Mouse (Mus musculus) CH12.LX (cell line): ENCODE measurements around the gene Tnfsf13b. TPM values are rescaled to one million over a fixed set of nuclear protein-coding genes. Genes with fewer than 3 reads are reported as not detected.

Source experiments
- DNase-seq: peaks from one replicate; pipeline ENCODE4 v3.0.0-alpha.2; 2013; ENCODE audit errors: extremely low read depth
- H3K27ac ChIP-seq: 2 replicates; pipeline ENCODE4 v1.5.1; 2012; ENCODE audit warnings: low read depth, mild to moderate bottlenecking, control low read depth, moderate library complexity; ENCODE audit not compliant: insufficient read depth
- H3K27me3 ChIP-seq: replicated peaks from 2 replicates; pipeline ENCODE3; 2012; ENCODE audit warnings: inconsistent platforms
- H3K36me3 ChIP-seq, 2 experiments: replicated peaks in 1 of 2; 2 replicates each; pipeline versions ENCODE3 to v1.6.1; 2012; ENCODE audit warnings: inconsistent platforms in 1 of 2, low read length in 1 of 2, mild to moderate bottlenecking in 1 of 2, mixed read lengths in 1 of 2, moderate library complexity in 1 of 2; ENCODE audit not compliant: control insufficient read depth in 1 of 2, insufficient read depth in 1 of 2
- H3K4me1 ChIP-seq, 2 experiments: 2 replicates each; pipeline ENCODE4 v1.6.1; 2012; ENCODE audit warnings: inconsistent platforms in 1 of 2, moderate library complexity in 1 of 2; ENCODE audit not compliant: insufficient read depth in 2 of 2, control insufficient read depth in 1 of 2
- H3K4me2 ChIP-seq: 2 replicates; pipeline ENCODE4 v1.6.1; 2012; ENCODE audit warnings: low read depth, mild to moderate bottlenecking, control low read depth; ENCODE audit not compliant: poor library complexity, insufficient read depth, severe bottlenecking
- H3K4me3 ChIP-seq, 3 experiments: fragments of 150-350 bp in 1 of 3; sonication (generic) in 1 of 3; replicated peaks in 1 of 3; 2 replicates each; pipeline versions ENCODE3 to v1.5.1; 2011 to 2012; ENCODE audit warnings: low read depth in 2 of 3, low read length in 2 of 3, mild to moderate bottlenecking in 2 of 3, moderate library complexity in 2 of 3, control low read depth in 1 of 3, improper control_type of control experiment in 1 of 3, inconsistent platforms in 1 of 3, mixed read lengths in 1 of 3; ENCODE audit not compliant: poor library complexity in 1 of 3
- H3K79me2 ChIP-seq: replicated peaks from 2 replicates; pipeline ENCODE4 v1.6.1; 2012; ENCODE audit warnings: mild to moderate bottlenecking, moderate library complexity; ENCODE audit not compliant: control insufficient read depth, poor library complexity, insufficient read depth, severe bottlenecking; ENCODE audit errors: extremely low read depth
- H3K9ac ChIP-seq: 2 replicates; pipeline ENCODE4 v1.6.1; 2012; ENCODE audit warnings: low read depth, mild to moderate bottlenecking, control low read depth, moderate library complexity; ENCODE audit not compliant: insufficient read depth
- H3K9me3 ChIP-seq: replicated peaks from 2 replicates; pipeline ENCODE3; 2012; ENCODE audit warnings: low read length, inconsistent platforms, mixed read lengths
- BHLHE40 ChIP-seq: IDR thresholded peaks from 2 replicates; pipeline ENCODE4 v1.6.1; 2011; ENCODE audit warnings: mild to moderate bottlenecking, low read depth, low read length, improper control_type of control experiment
- CHD1 ChIP-seq: IDR thresholded peaks from 2 replicates; pipeline ENCODE4 v1.6.1; 2012; ENCODE audit warnings: low read depth, low read length, improper control_type of control experiment, inconsistent platforms
- ELF1 ChIP-seq: IDR thresholded peaks from 2 replicates; pipeline ENCODE4 v1.6.1; 2014; ENCODE audit warnings: low read depth, mild to moderate bottlenecking, inconsistent platforms, low read length, improper control_type of control experiment
- EP300 ChIP-seq: IDR thresholded peaks from 2 replicates; pipeline ENCODE4 v1.6.1; 2011; ENCODE audit warnings: low read length, improper control_type of control experiment
- ETS1 ChIP-seq: conservative IDR thresholded peaks from 2 replicates; pipeline ENCODE4 v1.6.1; 2012; ENCODE audit warnings: low read depth, mild to moderate bottlenecking, inconsistent platforms, low read length, improper control_type of control experiment, moderate library complexity
- GABPA ChIP-seq: IDR thresholded peaks from 2 replicates; pipeline ENCODE4 v1.6.1; 2012; ENCODE audit warnings: low read depth, low read length, improper control_type of control experiment, inconsistent platforms; ENCODE audit not compliant: insufficient replicate concordance
- HCFC1 ChIP-seq: IDR thresholded peaks from 2 replicates; pipeline ENCODE4 v1.6.1; 2012; ENCODE audit warnings: low read depth, mild to moderate bottlenecking, inconsistent platforms, low read length, improper control_type of control experiment
- IRF4 ChIP-seq: IDR thresholded peaks from 2 replicates; pipeline ENCODE4 v1.6.1; 2014; ENCODE audit warnings: low read depth, mild to moderate bottlenecking, inconsistent platforms, low read length, improper control_type of control experiment
- JUN ChIP-seq: IDR thresholded peaks from 2 replicates; pipeline ENCODE4 v1.6.1; 2011; ENCODE audit warnings: low read depth, mild to moderate bottlenecking, low read length, improper control_type of control experiment, moderate library complexity; ENCODE audit not compliant: insufficient read depth
- JUND ChIP-seq: conservative IDR thresholded peaks from 2 replicates; pipeline ENCODE4 v1.6.1; 2011; ENCODE audit warnings: low read depth, low read length, improper control_type of control experiment
- MAFK ChIP-seq: IDR thresholded peaks from 2 replicates; pipeline ENCODE4 v1.6.1; 2011; ENCODE audit warnings: low read length, improper control_type of control experiment; ENCODE audit not compliant: insufficient replicate concordance
- MAX ChIP-seq: IDR thresholded peaks from 2 replicates; pipeline ENCODE4 v1.6.1; 2011; ENCODE audit warnings: low read length, improper control_type of control experiment
- MAZ ChIP-seq: IDR thresholded peaks from 2 replicates; pipeline ENCODE4 v1.6.1; 2012; ENCODE audit warnings: low read depth, mild to moderate bottlenecking, inconsistent platforms, low read length, improper control_type of control experiment, moderate library complexity
- MEF2A ChIP-seq: IDR thresholded peaks from 2 replicates; pipeline ENCODE4 v1.6.1; 2014; ENCODE audit warnings: low read depth, mild to moderate bottlenecking, inconsistent platforms, low read length, improper control_type of control experiment, borderline replicate concordance
- MXI1 ChIP-seq: IDR thresholded peaks from 2 replicates; pipeline ENCODE4 v1.6.1; 2011; ENCODE audit warnings: mild to moderate bottlenecking, low read depth, low read length, improper control_type of control experiment
- NELFE ChIP-seq: IDR thresholded peaks from 2 replicates; pipeline ENCODE4 v1.6.1; 2011; ENCODE audit warnings: low read depth, low read length, improper control_type of control experiment
- NRF1 ChIP-seq: IDR thresholded peaks from 2 replicates; pipeline ENCODE4 v1.6.1; 2014; ENCODE audit warnings: low read depth, mild to moderate bottlenecking, inconsistent platforms, low read length, improper control_type of control experiment, moderate library complexity
- PAX5 ChIP-seq: IDR thresholded peaks from 2 replicates; pipeline ENCODE4 v1.6.1; 2012; ENCODE audit warnings: low read length, inconsistent platforms, mixed read lengths
- POLR2A ChIP-seq: IDR thresholded peaks from 2 replicates; pipeline ENCODE4 v1.6.1; 2011; ENCODE audit warnings: low read depth, mild to moderate bottlenecking, improper control_type of control experiment, low read length
- POLR2AphosphoS2 ChIP-seq: IDR thresholded peaks from 2 replicates; pipeline ENCODE4 v1.6.1; 2011; ENCODE audit warnings: low read depth, low read length, improper control_type of control experiment
- RAD21 ChIP-seq: IDR thresholded peaks from 2 replicates; pipeline ENCODE4 v1.6.1; 2011; ENCODE audit warnings: low read depth, mild to moderate bottlenecking, low read length, improper control_type of control experiment, moderate library complexity
- RCOR1 ChIP-seq: conservative IDR thresholded peaks from 2 replicates; pipeline ENCODE4 v1.6.1; 2012; ENCODE audit warnings: low read depth, mild to moderate bottlenecking, inconsistent platforms, low read length, improper control_type of control experiment
- SIN3A ChIP-seq: IDR thresholded peaks from 2 replicates; pipeline ENCODE4 v1.6.1; 2012; ENCODE audit warnings: low read length, improper control_type of control experiment, inconsistent platforms
- TCF12 ChIP-seq: IDR thresholded peaks from 2 replicates; pipeline ENCODE4 v1.6.1; 2014; ENCODE audit warnings: low read depth, mild to moderate bottlenecking, inconsistent platforms, low read length, improper control_type of control experiment
- USF2 ChIP-seq: conservative IDR thresholded peaks from 2 replicates; pipeline ENCODE4 v1.6.1; 2011; ENCODE audit warnings: low read depth, low read length, improper control_type of control experiment
- ZC3H11A ChIP-seq: IDR thresholded peaks from 2 replicates; pipeline ENCODE4 v1.6.1; 2012; ENCODE audit warnings: low read depth, mild to moderate bottlenecking, inconsistent platforms, low read length, improper control_type of control experiment
- ZKSCAN1 ChIP-seq: IDR thresholded peaks from 2 replicates; pipeline ENCODE4 v1.6.1; 2012; ENCODE audit warnings: low read depth, inconsistent platforms, low read length, improper control_type of control experiment, borderline replicate concordance
- ZMIZ1 ChIP-seq: IDR thresholded peaks from 2 replicates; pipeline ENCODE4 v1.6.1; 2012; ENCODE audit warnings: low read depth, mild to moderate bottlenecking, inconsistent platforms, low read length, improper control_type of control experiment
- ZNF384 ChIP-seq: IDR thresholded peaks from 2 replicates; pipeline ENCODE4 v1.6.1; 2012; ENCODE audit warnings: low read depth, low read length, improper control_type of control experiment, inconsistent platforms
- dilution Hi-C: fragments of 300-500 bp; cut with MboI; formaldehyde crosslinking; loops from 2 replicates; pipeline ENCODE4 v1.14.3; 2020; ENCODE audit warnings: low sequenced_read_pairs; ENCODE audit not compliant: extremely low pct_unique_long_range_greater_than_20kb, extremely low pct_ligation_motif_present
- in situ Hi-C: fragments of 300-500 bp; cut with MboI; formaldehyde crosslinking; loops from 3 replicates; pipeline ENCODE4 v1.14.3; 2019; ENCODE audit warnings: low sequenced_read_pairs, low pct_ligation_motif_present, low pct_unique_long_range_greater_than_20kb, mixed read lengths
- polyA plus RNA-seq: library from polyadenylated mRNA; unstranded; fragments of >175 nt; gene quantifications from 2 replicates; pipeline ENCODE4 v1.2.1, GENCODE M21; 2012; ENCODE audit warnings: low read depth; ENCODE audit not compliant: insufficient read length
- total RNA-seq, 2 experiments: library from RNA; depleted of rRNA; stranded (reverse); fragments of 300-350 nt in 1 of 2; fragments of >200 nt in 1 of 2; gene quantifications; 2 replicates each; pipeline ENCODE4 v1.2.3; 2012 to 2014

The Tnfsf13b gene
- total and polyA plus RNA-seq, 3 experiments: 0.04 to 2.5 (median 0.85) TPM

GRCm38 (mm10) chr8:9975276-9975675 lies 31.0 kb upstream of the Tnfsf13b start:
- peak overlapping the region; percentile 33 for H3K9ac ChIP-seq
- peaks cover 5 to 34% of the 10 kb centered on the region in 2 experiments; a peak in 3 of 4 replicates for H3K4me1 ChIP-seq
- in situ Hi-C loops: loop anchor here (25.0 kb wide), 1 partner anchor 337 kb away; no protein-coding TSS in a partner anchor
- no peak for TF ChIP-seq BHLHE40
- TF ChIP-seq CHD1: no peak
- no peak for TF ChIP-seq SIN3A
- 0 out of 2 replicates have a peak, but pooled peaks have one; percentile 13 for TF ChIP-seq ETS1
- TF ChIP-seq EP300: peak; percentile 45
- no peak for TF ChIP-seq ZNF384
- TF ChIP-seq RAD21: no peak
- TF ChIP-seq MAX: no peak
- no peak for TF ChIP-seq ZC3H11A
- no peak for TF ChIP-seq JUN
- no peak for TF ChIP-seq NRF1
- TF ChIP-seq RCOR1: no peak
- TF ChIP-seq PAX5: no peak
- TF ChIP-seq POLR2A: no peak
- 0 out of 2 replicates have a peak, but pooled peaks have one; percentile 29 for TF ChIP-seq TCF12
- TF ChIP-seq ZMIZ1: no peak
- no peak for TF ChIP-seq JUND
- no peak for TF ChIP-seq HCFC1
- no peak for TF ChIP-seq ZKSCAN1
- peaks cover 13 to 30% of the 10 kb centered on the region in 2 experiments for H3K36me3 ChIP-seq
- peak overlapping the region in 2 of 3 experiments; percentile 80 to 90 for H3K4me3 ChIP-seq
- no peaks in the 10 kb centered on the region for H3K9me3 ChIP-seq
- no peaks in the 10 kb centered on the region for H3K27me3 ChIP-seq
- peaks cover 25% of the 10 kb centered on the region for H3K79me2 ChIP-seq
- peak; percentile 39 for DNase-seq
- H3K4me2 ChIP-seq: peak overlapping the region; percentile 45; the same call in 1 of the 2 replicates
- dilution Hi-C loops: no loop called here
- H3K27ac ChIP-seq: no peak overlapping the region

- H3K36me3 ChIP-seq: peaks cover 13 to 32% of the 10 kb centered on the region in 2 experiments
- dilution Hi-C loops: no loop called here
- H3K4me1 ChIP-seq: peaks cover 5 to 39% of the 10 kb centered on the region in 2 experiments; a peak in 3 of 4 replicates
- H3K27ac ChIP-seq: no peak overlapping the region
- no peaks in the 10 kb centered on the region for H3K27me3 ChIP-seq
- peak overlapping the region; percentile 76 to 90 (median 80) for H3K4me3 ChIP-seq
- DNase-seq: peak; percentile 97
- H3K9ac ChIP-seq: peak overlapping the region; percentile 33
- H3K79me2 ChIP-seq: peaks cover 32% of the 10 kb centered on the region
- H3K4me2 ChIP-seq: peak overlapping the region; percentile 45; the same call in 1 of the 2 replicates
- no peaks in the 10 kb centered on the region for H3K9me3 ChIP-seq
- in situ Hi-C loops: loop anchor here (25.0 kb wide), 1 partner anchor 336 kb away; no protein-coding TSS in a partner anchor
- TF ChIP-seq NELFE: peak; percentile 67; the same call in 1 of the 2 replicates
- TF ChIP-seq USF2: no peak
- TF ChIP-seq ZMIZ1: peak; percentile 75
- TF ChIP-seq RAD21: peak; percentile 88
- peak; percentile 87 for TF ChIP-seq MXI1
- TF ChIP-seq MAFK: no peak
- peak; percentile 34; the same call in 1 of the 2 replicates for TF ChIP-seq IRF4
- peak; percentile 92 for TF ChIP-seq ELF1
- TF ChIP-seq POLR2AphosphoS2: no peak
- peak; percentile 69; the same call in 1 of the 2 replicates for TF ChIP-seq MAZ
- TF ChIP-seq ZC3H11A: no peak
- peak; percentile 100 for TF ChIP-seq NRF1
- TF ChIP-seq CHD1: no peak
- peak; percentile 39; the same call in 1 of the 2 replicates for TF ChIP-seq MAX
- peak; percentile 88 for TF ChIP-seq HCFC1
- TF ChIP-seq SIN3A: peak; percentile 95
- 0 out of 2 replicates have a peak, but pooled peaks have one; percentile 60 for TF ChIP-seq MEF2A
- TF ChIP-seq BHLHE40: 0 out of 2 replicates have a peak, but pooled peaks have one; percentile 25
- TF ChIP-seq ETS1: peak; percentile 73
- no peak; the same call in 1 of the 2 replicates for TF ChIP-seq GABPA
- TF ChIP-seq PAX5: no peak
- no peak for TF ChIP-seq JUND
Measured at GRCm38 (mm10) chr8:9975898-9976611, 30.2 kb upstream of the Tnfsf13b start.
